Mouse (Mus musculus) midbrain, postnatal 0 days (tissue): Measurements from ENCODE around the gene Ipmk. TPM values are rescaled to one million over a fixed set of nuclear protein-coding genes. Genes with fewer than 3 reads are reported as not detected.

Experiments
- ATAC-seq: fragments of 200-750 bp; cut with Nextera tagmentation; 2 replicates; pipeline ENCODE4 v1.8.0; 2017; ENCODE audit warnings: moderate number of reproducible peaks, mild to moderate bottlenecking, moderate TSS enrichment, moderate library complexity; ENCODE audit not compliant: low FRiP score
- DNase-seq: peaks from one replicate; pipeline ENCODE4 v3.0.0-alpha.2; 2015; ENCODE audit warnings: low spot score
- H3K27ac ChIP-seq: fragments of 300-500 bp; sonication (generic); 2 replicates; pipeline ENCODE4 v1.5.1; 2014; ENCODE audit warnings: low read depth, mild to moderate bottlenecking, low read length, mixed read lengths
- H3K27me3 ChIP-seq: fragments of 300-500 bp; sonication (generic); 2 replicates; pipeline ENCODE4 v1.6.1; 2014; ENCODE audit warnings: low read length, control low read depth, mixed read lengths; ENCODE audit not compliant: insufficient read depth
- H3K36me3 ChIP-seq: fragments of 300-500 bp; sonication (generic); 2 replicates; pipeline ENCODE4 v1.6.1; 2014; ENCODE audit warnings: low read length, control low read depth, mixed read lengths; ENCODE audit not compliant: insufficient read depth
- H3K4me1 ChIP-seq: fragments of 300-500 bp; sonication (generic); 2 replicates; pipeline ENCODE4 v1.6.1; 2014; ENCODE audit warnings: mild to moderate bottlenecking, control low read depth, antibody characterized with exemption, low read length, mixed read lengths; ENCODE audit not compliant: insufficient read depth
- H3K4me2 ChIP-seq: fragments of 300-500 bp; sonication (generic); 2 replicates; pipeline ENCODE4 v1.6.1; 2014; ENCODE audit warnings: low read depth, mild to moderate bottlenecking, low read length, mixed read lengths; ENCODE audit not compliant: poor library complexity, severe bottlenecking
- H3K4me3 ChIP-seq: fragments of 300-500 bp; sonication (generic); 2 replicates; pipeline ENCODE4 v1.5.1; 2014; ENCODE audit warnings: low read depth, mild to moderate bottlenecking, low read length, moderate library complexity
- H3K9ac ChIP-seq: fragments of 300-500 bp; sonication (generic); replicated peaks from 2 replicates; pipeline ENCODE4 v1.6.1; 2014; ENCODE audit warnings: mild to moderate bottlenecking, low read length, moderate library complexity, mixed read lengths; ENCODE audit not compliant: poor library complexity, severe bottlenecking
- H3K9me3 ChIP-seq: fragments of 300-500 bp; sonication (generic); 2 replicates; pipeline ENCODE4 v1.6.1; 2016; ENCODE audit warnings: low read length, control low read depth
- CTCF ChIP-seq: IDR thresholded peaks from 2 replicates; pipeline ENCODE4 v1.5.1; 2016; ENCODE audit warnings: antibody characterized with exemption, mild to moderate bottlenecking
- WGBS: fragments of 180-500 bp; shearing (Covaris S2); extraction: QIAGEN DNeasy Blood & Tissue Kit; methylation state at CpG from one replicate; pipeline ENCODE4 v1.1.7; 2014; 5-methylcytosine and 5-hydroxymethylcytosine counted together
- polyA plus RNA-seq: library from polyadenylated mRNA; unstranded; fragments of >200 nt; fragmentation: Nextera tagmentation; extraction: Ambion mirVana; gene quantifications from 2 replicates; pipeline ENCODE4 v1.2.1, GENCODE M21; 2015
- total RNA-seq: library from RNA; depleted of rRNA; stranded (reverse); fragments of >200 nt; gene quantifications from 2 replicates; pipeline ENCODE4 v1.2.3, GENCODE M21; 2014

The Ipmk gene
- total and polyA plus RNA-seq, 2 experiments from 2014 or later: 14.6 to 21.7 TPM

GRCm38 (mm10) chr10:71405523-71406217 is 58.1 kb downstream of the Ipmk start:
- no peak for TF ChIP-seq CTCF
- Histone ChIP-seq H3K4me1 (no peaks in the 10 kb centered on the region), H3K9ac (no peak overlapping the region), H3K27me3 (no peaks in the 10 kb centered on the region; the same call in 1 of the 2 replicates), H3K4me2 (no peak overlapping the region), H3K27ac (0 out of 2 replicates have a peak overlapping the region, but pooled peaks have one; percentile 3), H3K4me3 (no peak overlapping the region), H3K36me3 (no peaks in the 10 kb centered on the region), H3K9me3 (no peaks in the 10 kb centered on the region)
- ATAC-seq (no peak), DNase-seq (no peak)
- WGBS: 40% methylated on average over 5 of the region's 5 CpGs

- no peaks in the 10 kb centered on the region for H3K9me3 ChIP-seq
- no peaks in the 10 kb centered on the region; the same call in 1 of the 2 replicates for H3K27me3 ChIP-seq
- H3K9ac ChIP-seq: no peak overlapping the region
- H3K4me2 ChIP-seq: no peak overlapping the region
- ATAC-seq: no peak
- no peaks in the 10 kb centered on the region for H3K36me3 ChIP-seq
- H3K27ac ChIP-seq: no peak overlapping the region
- no peaks in the 10 kb centered on the region for H3K4me1 ChIP-seq
- H3K4me3 ChIP-seq: no peak overlapping the region
- no peak for DNase-seq
- no peak for TF ChIP-seq CTCF
- 87% methylated on average over 5 of the region's 5 CpGs for WGBS
These were observed 62.4 kb downstream of the Ipmk start for GRCm38 (mm10) chr10:71409948-71410347.

- H3K36me3 ChIP-seq: no peaks in the 10 kb centered on the region
- no peaks in the 10 kb centered on the region; the same call in 1 of the 2 replicates for H3K27me3 ChIP-seq
- no peaks in the 10 kb centered on the region for H3K9me3 ChIP-seq
- ATAC-seq (no peak), DNase-seq (no peak)
- no peak for TF ChIP-seq CTCF
- H3K4me3 ChIP-seq: no peak overlapping the region
- H3K9ac ChIP-seq: no peak overlapping the region
- H3K4me1 ChIP-seq: no peaks in the 10 kb centered on the region
- 84% methylated on average over 12 of the region's 12 CpGs for WGBS
- no peak overlapping the region for H3K4me2 ChIP-seq
- no peak overlapping the region for H3K27ac ChIP-seq
These were observed 65.8 kb downstream of the Ipmk start for GRCm38 (mm10) chr10:71413401-71413800.

- no peak overlapping the region for H3K9ac ChIP-seq
- WGBS: 66% methylated on average over 5 of the region's 5 CpGs
- no peaks in the 10 kb centered on the region for H3K9me3 ChIP-seq
- H3K4me1 ChIP-seq: no peaks in the 10 kb centered on the region
- ATAC-seq (no peak), DNase-seq (no peak)
- H3K4me2 ChIP-seq: no peak overlapping the region
- no peak for TF ChIP-seq CTCF
- H3K36me3 ChIP-seq: no peaks in the 10 kb centered on the region
- no peaks in the 10 kb centered on the region for H3K27me3 ChIP-seq
- H3K4me3 ChIP-seq: no peak overlapping the region
- H3K27ac ChIP-seq: no peak overlapping the region
These were observed 74.0 kb downstream of the Ipmk start for GRCm38 (mm10) chr10:71421531-71421930.

GRCm38 (mm10) chr10:71422047-71423037 is 74.8 kb downstream of the Ipmk start:
- TF ChIP-seq CTCF: peak; percentile 96
- DNase-seq (peak; percentile 92), ATAC-seq (no peak)
- no peaks in the 10 kb centered on the region for H3K27me3 ChIP-seq
- H3K9me3 ChIP-seq: no peaks in the 10 kb centered on the region
- H3K27ac ChIP-seq: no peak overlapping the region
- H3K4me3 ChIP-seq: no peak overlapping the region
- 37% methylated on average over 14 of the region's 14 CpGs for WGBS
- no peak overlapping the region for H3K4me2 ChIP-seq
- H3K9ac ChIP-seq: no peak overlapping the region
- H3K4me1 ChIP-seq: no peaks in the 10 kb centered on the region
- H3K36me3 ChIP-seq: no peaks in the 10 kb centered on the region

GRCm38 (mm10) chr10:71426740-71427139 is 79.2 kb downstream of the Ipmk start:
- Histone ChIP-seq H3K36me3 (no peaks in the 10 kb centered on the region), H3K9ac (no peak overlapping the region), H3K27ac (no peak overlapping the region), H3K9me3 (no peaks in the 10 kb centered on the region), H3K4me3 (no peak overlapping the region), H3K4me2 (no peak overlapping the region), H3K27me3 (no peaks in the 10 kb centered on the region), H3K4me1 (no peaks in the 10 kb centered on the region)
- no peak for TF ChIP-seq CTCF
- no peak for DNase-seq
- ATAC-seq: no peak
- 53% methylated on average over 6 of the region's 6 CpGs for WGBS
